Mouse (Mus musculus) forebrain, embryonic 14.5 days (tissue): ENCODE data around the gene Pfdn6. TPM values are rescaled to one million over a fixed set of nuclear protein-coding genes. Genes with fewer than 3 reads are reported as not detected.
A peak's percentile ranks its signal among the peaks of the same experiment; 100 is the strongest.

Experiments
- ATAC-seq: fragments of 200-750 bp; cut with Nextera tagmentation; 2 replicates; pipeline ENCODE4 v1.8.0; 2017; ENCODE audit warnings: mild to moderate bottlenecking, moderate library complexity
- DNase-seq: peaks from one replicate; pipeline ENCODE4 v3.0.0-alpha.2; 2015; ENCODE audit warnings: low spot score
- H3K27ac ChIP-seq: fragments of 300-500 bp; sonication (generic); 2 replicates; pipeline ENCODE4 v1.5.1; 2014; ENCODE audit warnings: low read depth, mild to moderate bottlenecking, control low read depth, low read length, moderate library complexity
- H3K27me3 ChIP-seq: fragments of 300-500 bp; sonication (generic); replicated peaks from 2 replicates; pipeline ENCODE4 v1.6.1; 2014; ENCODE audit warnings: low read length, control low read depth, mixed read lengths; ENCODE audit not compliant: control insufficient read depth, insufficient read depth
- H3K36me3 ChIP-seq: fragments of 300-500 bp; sonication (generic); 2 replicates; pipeline ENCODE4 v1.6.1; 2014; ENCODE audit warnings: low read length, control low read depth; ENCODE audit not compliant: control insufficient read depth, insufficient read depth
- H3K4me1 ChIP-seq: fragments of 300-500 bp; sonication (generic); 2 replicates; pipeline ENCODE4 v1.6.1; 2014; ENCODE audit warnings: antibody characterized with exemption, low read length, control low read depth; ENCODE audit not compliant: control insufficient read depth, insufficient read depth
- H3K4me2 ChIP-seq: fragments of 300-500 bp; sonication (generic); 2 replicates; pipeline ENCODE4 v1.6.1; 2014; ENCODE audit warnings: mild to moderate bottlenecking, control low read depth, low read length
- H3K4me3 ChIP-seq: fragments of 300-500 bp; sonication (generic); 2 replicates; pipeline ENCODE4 v1.5.1; 2014; ENCODE audit warnings: low read depth, low read length, control low read depth
- H3K9ac ChIP-seq: fragments of 300-500 bp; sonication (generic); 2 replicates; pipeline ENCODE4 v1.6.1; 2014; ENCODE audit warnings: mild to moderate bottlenecking, low read length, control low read depth, moderate library complexity
- H3K9me3 ChIP-seq: fragments of 300-500 bp; sonication (generic); replicated peaks from 2 replicates; pipeline ENCODE4 v1.6.1; 2016; ENCODE audit warnings: low read length, control low read depth, mixed read lengths; ENCODE audit not compliant: control insufficient read depth
- WGBS: fragments of 180-500 bp; shearing (Covaris S2); extraction: QIAGEN DNeasy Blood & Tissue Kit; methylation state at CpG from one replicate; pipeline ENCODE4 v1.1.7; 2014; 5-methylcytosine and 5-hydroxymethylcytosine counted together
- polyA plus RNA-seq: library from polyadenylated mRNA; unstranded; fragments of >200 nt; fragmentation: Nextera tagmentation; extraction: Ambion mirVana; gene quantifications from 2 replicates; pipeline ENCODE4 v1.2.1, GENCODE M21; 2014

Pfdn6 gene
- polyA plus RNA-seq, 1 experiment from 2014 or later = 185 TPM

DNA sequence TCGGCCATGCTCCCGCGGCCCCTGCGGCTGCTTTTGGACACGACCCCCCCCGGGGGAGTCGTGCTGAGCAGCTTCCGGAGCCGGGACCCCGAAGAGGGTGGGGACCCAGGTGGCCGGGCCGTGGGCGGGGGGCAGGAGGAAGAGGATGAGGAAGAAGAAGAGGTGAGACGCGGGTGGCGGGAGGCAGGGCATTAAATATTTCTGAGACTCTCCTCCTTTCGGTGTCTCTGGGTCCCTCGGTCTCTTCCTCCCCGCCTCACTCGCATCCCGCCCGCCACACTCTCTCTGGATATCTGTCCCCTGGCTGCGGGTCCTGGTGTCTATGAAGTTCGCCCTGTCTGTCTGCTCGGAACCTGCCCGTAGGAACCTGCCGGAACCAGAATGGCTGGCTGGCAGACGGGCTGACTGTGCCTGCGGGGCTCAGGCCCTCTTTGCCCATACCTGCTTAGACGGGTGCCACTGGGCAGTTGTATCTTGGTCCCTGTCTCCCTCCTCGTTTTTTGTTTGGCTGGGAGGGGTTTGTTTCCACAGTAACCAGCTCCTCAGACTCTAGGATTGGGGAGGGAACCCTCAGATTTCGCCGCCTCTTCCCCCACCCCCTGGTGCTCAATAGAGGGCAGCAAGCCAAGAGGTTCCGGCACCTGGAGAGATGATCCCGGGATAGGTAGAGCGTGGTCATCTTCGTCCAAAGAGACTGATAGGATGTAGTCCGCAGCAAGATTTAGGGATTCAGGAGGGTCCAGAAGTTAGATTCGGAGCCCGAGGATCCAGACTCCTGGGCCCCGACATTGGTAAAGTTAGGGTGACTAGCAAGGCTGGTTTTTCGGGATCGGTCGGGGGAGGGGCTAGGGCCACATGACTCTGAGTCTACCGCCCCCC, 9.6 kb downstream of the Pfdn6 start:
- H3K4me3 ChIP-seq = peak overlapping the region; percentile 82
- H3K4me1 ChIP-seq = peaks cover 13% of the 10 kb centered on the region
- WGBS = under 1% methylated on average over 42 of the region's 45 CpGs
- peak overlapping the region; percentile 93 for H3K9ac ChIP-seq
- peak overlapping the region; percentile 94 for H3K27ac ChIP-seq
- no peaks in the 10 kb centered on the region for H3K9me3 ChIP-seq
- peak; percentile 10; the same call in 1 of the 2 replicates for ATAC-seq
- peak; percentile 20 for DNase-seq
- peaks cover 36% of the 10 kb centered on the region for H3K36me3 ChIP-seq
- no peaks in the 10 kb centered on the region for H3K27me3 ChIP-seq
- H3K4me2 ChIP-seq = peak overlapping the region; percentile 99

DNA sequence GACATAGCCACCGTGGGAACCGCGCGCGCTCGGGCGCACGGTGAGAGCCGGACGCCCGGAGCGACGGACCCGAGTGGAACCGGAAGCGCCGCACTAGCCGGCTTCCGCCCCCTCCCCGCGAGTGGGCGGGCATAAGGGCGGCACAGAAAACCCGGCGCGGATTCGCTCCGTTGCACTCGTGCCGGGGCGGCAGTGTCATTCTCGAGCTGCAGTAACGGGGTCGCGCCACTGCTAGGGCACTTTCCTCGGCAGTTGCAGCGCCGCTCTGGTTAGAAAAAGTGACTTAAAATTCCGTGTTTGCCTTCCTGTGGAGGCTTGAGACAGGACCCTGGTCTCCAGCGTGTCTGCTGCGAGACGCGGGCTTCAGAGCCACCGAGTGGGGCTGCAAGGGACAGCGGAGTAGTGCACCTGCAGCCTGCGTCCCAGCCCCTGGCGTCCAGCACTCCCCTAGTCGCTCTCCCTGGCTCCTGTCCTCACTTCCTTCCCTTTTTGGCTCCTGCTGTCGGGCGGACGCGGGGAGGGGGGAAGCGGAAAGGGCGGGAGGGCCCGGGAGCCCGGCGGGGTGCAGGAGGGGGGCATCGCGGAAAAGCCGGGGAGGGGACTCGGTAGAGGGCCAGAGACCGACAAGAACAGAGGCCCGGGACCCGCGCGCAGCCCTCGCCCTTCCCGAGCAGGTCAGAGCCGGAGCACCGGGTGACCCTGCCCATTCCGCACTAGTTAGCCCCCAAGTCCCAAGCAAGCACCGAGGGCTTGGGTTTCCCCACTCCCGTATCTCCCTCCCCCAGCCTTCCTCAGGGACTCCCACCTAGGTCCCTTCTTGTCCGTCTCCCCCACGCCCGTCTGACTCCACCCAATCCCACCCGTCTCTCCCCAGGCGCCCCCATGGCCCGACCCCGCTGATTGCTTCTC, 10.5 kb downstream of the Pfdn6 start, which contains the start of gene Rgl2:
TSS of gene Rgl2 (plus strand) at position 173 of the 909 bp plus-strand sequence.
- Histone ChIP-seq H3K4me1 (peaks cover 13% of the 10 kb centered on the region), H3K4me2 (peak within 1 kb of the TSS; percentile 99), H3K9ac (peak within 1 kb of the TSS; percentile 93), H3K4me3 (peak within 1 kb of the TSS; percentile 82), H3K27me3 (no peaks in the 10 kb centered on the region), H3K27ac (peak within 1 kb of the TSS; percentile 94), H3K36me3 (peaks cover 27% of the 10 kb centered on the region), H3K9me3 (no peaks in the 10 kb centered on the region)
- under 1% methylated on average over 71 of the region's 80 CpGs for WGBS
- ATAC-seq (peak; percentile 93), DNase-seq (peak; percentile 96)

GRCm38 (mm10) chr17:33928251-33928947, 11.7 kb downstream of the Pfdn6 start:
- peak overlapping the region; percentile 99 for H3K4me2 ChIP-seq
- DNase-seq (no peak), ATAC-seq (no peak)
- H3K27ac ChIP-seq = no peak overlapping the region
- peak overlapping the region; percentile 93 for H3K9ac ChIP-seq
- H3K27me3 ChIP-seq = no peaks in the 10 kb centered on the region
- 67% methylated on average over 21 of the region's 21 CpGs for WGBS
- H3K4me3 ChIP-seq = peak overlapping the region; percentile 82
- H3K9me3 ChIP-seq = no peaks in the 10 kb centered on the region
- H3K36me3 ChIP-seq = peaks cover 19% of the 10 kb centered on the region
- peaks cover 13% of the 10 kb centered on the region for H3K4me1 ChIP-seq

GRCm38 (mm10) chr17:33926207-33926932, 13.8 kb downstream of the Pfdn6 start:
- Histone ChIP-seq H3K4me1 (peaks cover 12% of the 10 kb centered on the region), H3K4me3 (no peak overlapping the region), H3K36me3 (peaks cover 5% of the 10 kb centered on the region; the same call in 1 of the 2 replicates), H3K27ac (no peak overlapping the region), H3K9me3 (no peaks in the 10 kb centered on the region), H3K9ac (no peak overlapping the region), H3K27me3 (no peaks in the 10 kb centered on the region), H3K4me2 (no peak overlapping the region)
- 78% methylated on average over 17 of the region's 17 CpGs for WGBS
- no peak for DNase-seq
- ATAC-seq = no peak

DNA sequence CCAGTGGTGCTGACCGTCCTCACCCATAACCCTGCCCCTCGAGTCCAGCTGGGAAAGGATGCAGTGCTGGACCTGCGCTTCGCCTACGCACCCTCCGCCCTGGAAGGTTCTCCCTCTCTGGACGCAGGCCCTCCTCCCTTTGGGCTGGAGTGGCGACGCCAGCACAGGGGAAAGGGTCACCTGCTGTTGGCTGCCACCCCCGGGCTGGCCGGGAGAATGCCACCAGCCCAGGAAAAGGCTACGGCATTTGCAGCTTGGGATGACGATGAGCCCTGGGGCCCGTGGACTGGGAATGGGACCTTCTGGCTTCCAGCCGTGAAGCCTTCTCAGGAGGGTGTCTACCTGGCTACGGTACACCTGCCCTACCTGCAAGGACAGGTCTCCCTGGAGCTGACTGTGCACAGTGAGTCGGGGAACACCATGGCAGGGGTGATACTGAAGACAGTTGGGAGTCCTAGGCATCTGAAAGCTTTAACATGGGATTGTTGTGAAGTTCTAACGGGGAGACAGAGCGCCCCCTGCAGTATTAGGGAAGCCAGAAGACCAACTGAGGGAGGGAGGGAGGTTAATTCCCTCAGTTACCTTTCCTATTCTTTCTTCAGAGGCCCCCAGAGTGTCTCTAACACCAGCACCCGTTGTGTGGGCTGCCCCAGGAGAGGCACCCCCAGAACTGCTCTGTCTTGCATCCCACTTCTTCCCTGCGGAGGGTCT, 14.6 kb downstream of the Pfdn6 start:
- DNase-seq = no peak
- no peak overlapping the region for H3K27ac ChIP-seq
- no peaks in the 10 kb centered on the region for H3K9me3 ChIP-seq
- H3K4me2 ChIP-seq = no peak overlapping the region
- no peak overlapping the region for H3K9ac ChIP-seq
- no peak for ATAC-seq
- H3K27me3 ChIP-seq = no peaks in the 10 kb centered on the region
- peaks cover 6% of the 10 kb centered on the region for H3K4me1 ChIP-seq
- no peak overlapping the region for H3K4me3 ChIP-seq
- 83% methylated on average over 21 of the region's 21 CpGs for WGBS
- H3K36me3 ChIP-seq = peaks cover 5% of the 10 kb centered on the region; the same call in 1 of the 2 replicates

GRCm38 (mm10) chr17:33924577-33925283, 15.4 kb downstream of the Pfdn6 start:
- no peaks in the 10 kb centered on the region for H3K27me3 ChIP-seq
- peaks cover 14% of the 10 kb centered on the region for H3K4me1 ChIP-seq
- ATAC-seq (no peak), DNase-seq (no peak)
- H3K4me2 ChIP-seq = no peak overlapping the region
- H3K27ac ChIP-seq = no peak overlapping the region
- H3K9me3 ChIP-seq = no peaks in the 10 kb centered on the region
- peaks cover 5% of the 10 kb centered on the region; the same call in 1 of the 2 replicates for H3K36me3 ChIP-seq
- no peak overlapping the region for H3K9ac ChIP-seq
- WGBS = 88% methylated on average over 10 of the region's 10 CpGs
- no peak overlapping the region for H3K4me3 ChIP-seq

DNA sequence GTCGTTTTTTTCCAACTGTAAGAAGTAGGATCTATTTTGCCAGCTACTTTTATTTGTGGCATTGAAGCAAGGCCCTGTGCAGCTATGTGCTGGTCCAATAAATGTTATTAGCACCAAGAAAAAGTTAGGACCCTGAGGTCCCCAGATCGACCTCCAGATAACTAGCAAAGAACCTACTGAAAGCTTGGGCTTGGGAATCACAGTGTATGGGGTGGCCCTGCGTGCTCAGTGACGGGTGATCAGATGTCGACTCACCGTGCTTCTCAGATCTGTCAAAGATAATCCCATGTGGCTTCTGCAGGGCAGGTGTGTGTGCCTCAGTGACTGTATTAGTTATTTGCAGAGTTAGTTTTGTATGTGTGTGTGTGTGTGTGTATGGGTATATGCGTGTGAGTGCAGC, 18.8 kb downstream of the Pfdn6 start:
- Histone ChIP-seq H3K36me3 (peaks cover 5% of the 10 kb centered on the region; the same call in 1 of the 2 replicates), H3K4me1 (peaks cover 24% of the 10 kb centered on the region), H3K4me2 (no peak overlapping the region), H3K4me3 (no peak overlapping the region), H3K9me3 (no peaks in the 10 kb centered on the region), H3K27me3 (no peaks in the 10 kb centered on the region), H3K9ac (no peak overlapping the region), H3K27ac (no peak overlapping the region)
- DNase-seq (no peak), ATAC-seq (no peak)
- 86% methylated on average over 7 of the region's 7 CpGs for WGBS
